Mouse (Mus musculus) kidney, adult 2 months (tissue): ENCODE data around the gene Snx13. TPM values are rescaled to one million over a fixed set of nuclear protein-coding genes. Genes with fewer than 3 reads are reported as not detected.

Experiments
- DNase-seq: peaks from one replicate; pipeline ENCODE4 v3.0.0; 2021
- H3K27ac ChIP-seq: fragments of 200-500 bp; 2 replicates; pipeline ENCODE4 v1.5.1; 2012; ENCODE audit warnings: low read depth, low read length, control low read depth, inconsistent platforms; ENCODE audit not compliant: insufficient read depth
- H3K27me3 ChIP-seq: fragments of 200-500 bp; replicated peaks from 2 replicates; pipeline ENCODE4 v1.6.1; 2012; ENCODE audit warnings: mild to moderate bottlenecking, moderate library complexity, low read length, inconsistent platforms; ENCODE audit not compliant: control insufficient read depth, insufficient read depth
- H3K36me3 ChIP-seq: fragments of 200-500 bp; 2 replicates; pipeline ENCODE4 v1.6.1; 2012; ENCODE audit warnings: mild to moderate bottlenecking, moderate library complexity, low read length, inconsistent platforms; ENCODE audit not compliant: control insufficient read depth, insufficient read depth
- H3K4me1 ChIP-seq: fragments of 200-500 bp; 2 replicates; pipeline ENCODE4 v1.6.1; 2011; ENCODE audit warnings: low read length; ENCODE audit not compliant: control insufficient read depth, insufficient read depth
- H3K4me3 ChIP-seq: fragments of 200-500 bp; 2 replicates; pipeline ENCODE4 v1.5.1; 2011; ENCODE audit warnings: mild to moderate bottlenecking, low read depth, low read length, control low read depth; ENCODE audit not compliant: insufficient read depth
- CTCF ChIP-seq: fragments of 200-500 bp; conservative IDR thresholded peaks from 2 replicates; pipeline ENCODE4 v1.5.1; 2011; ENCODE audit warnings: low read depth, mild to moderate bottlenecking, control low read depth, low read length, moderate library complexity, mixed read lengths; ENCODE audit not compliant: insufficient read depth, insufficient read length
- POLR2A ChIP-seq: fragments of 200-500 bp; IDR thresholded peaks from one replicate; pipeline ENCODE4 v1.6.1; 2011; ENCODE audit warnings: low read depth, low read length, control low read depth
- WGBS: fragments of 180-500 bp; shearing (Covaris S2); methylation state at CpG from one replicate; pipeline ENCODE4 v1.1.7; 2018; 5-methylcytosine and 5-hydroxymethylcytosine counted together
- polyA plus RNA-seq: library from polyadenylated mRNA; depleted of rRNA; stranded (reverse); fragments of >200 nt; gene quantifications from 2 replicates; pipeline ENCODE4 v1.2.3, GENCODE M21; 2012

Snx13 gene
- polyA plus RNA-seq, 1 experiment, result 9.8 TPM

GRCm38 (mm10) chr12:35063697-35064468 lies 16.9 kb downstream of the Snx13 start:
- TF ChIP-seq CTCF (no peak), POLR2A (no peak)
- Histone ChIP-seq H3K4me3 (no peak overlapping the region), H3K4me1 (0 out of 2 replicates have a peak, but pooled peaks cover 6% of the 10 kb centered on the region), H3K36me3 (no peaks in the 10 kb centered on the region), H3K27ac (no peak overlapping the region), H3K27me3 (no peaks in the 10 kb centered on the region)
- peak; percentile 16 for DNase-seq
- 35% methylated on average over 3 of the region's 3 CpGs for WGBS

DNA sequence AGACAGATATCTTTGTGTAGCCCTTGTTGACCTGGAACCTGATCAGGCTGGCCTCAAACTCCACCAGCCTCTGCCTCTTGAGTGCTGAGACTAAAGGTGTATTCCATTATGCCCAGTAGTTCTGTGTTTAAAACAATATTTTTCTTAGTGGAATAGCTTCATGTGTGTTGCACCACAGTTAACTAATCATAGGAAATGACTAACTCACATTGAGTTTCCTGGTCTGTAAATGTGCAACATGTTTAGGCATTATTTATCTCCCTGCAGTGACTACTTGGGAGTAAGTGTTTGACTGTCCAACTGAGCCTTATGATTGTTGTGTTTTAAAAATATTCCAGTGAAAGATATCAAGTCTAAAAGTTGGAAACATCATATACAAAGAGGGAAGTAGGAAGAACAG lies 20.6 kb downstream of the Snx13 start:
- no peak overlapping the region for H3K27ac ChIP-seq
- TF ChIP-seq POLR2A, result no peak
- no peak for TF ChIP-seq CTCF

DNA sequence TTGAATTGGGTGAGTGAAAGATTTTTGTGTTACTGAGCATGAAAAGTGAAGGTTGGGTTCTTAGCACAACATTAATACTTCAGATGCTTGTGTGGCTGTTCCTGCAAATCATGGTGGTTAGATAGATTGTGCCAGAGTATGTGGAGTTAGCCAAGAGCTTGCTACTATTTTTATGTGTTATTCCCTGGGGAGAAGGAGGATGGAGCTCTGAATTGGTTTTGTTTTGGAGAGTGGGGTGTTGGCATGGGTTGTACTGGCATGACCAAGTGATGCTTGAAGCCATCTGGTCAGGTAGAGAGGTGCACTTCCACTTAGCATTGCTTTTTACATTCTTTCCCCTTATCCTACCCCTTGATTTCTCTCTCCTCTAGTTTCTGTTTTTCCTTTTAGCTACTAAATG lies 24.4 kb downstream of the Snx13 start:
- TF ChIP-seq POLR2A (no peak), CTCF (no peak)
- no peaks in the 10 kb centered on the region for H3K27me3 ChIP-seq
- peaks cover 9% of the 10 kb centered on the region; the same call in 1 of the 2 replicates for H3K4me1 ChIP-seq
- H3K27ac ChIP-seq, result no peak overlapping the region
- DNase-seq, result no peak
- H3K4me3 ChIP-seq, result no peak overlapping the region
- no peaks in the 10 kb centered on the region for H3K36me3 ChIP-seq

More for the DNA sequence above, 20.6 kb downstream of the Snx13 start:
- peaks cover 6% of the 10 kb centered on the region; the same call in 1 of the 2 replicates for H3K4me1 ChIP-seq
- no peaks in the 10 kb centered on the region for H3K36me3 ChIP-seq
- H3K27me3 ChIP-seq, result no peaks in the 10 kb centered on the region
- no peak for DNase-seq
- no peak overlapping the region for H3K4me3 ChIP-seq

- Histone ChIP-seq H3K4me1 (peaks cover 4% of the 10 kb centered on the region; the same call in 1 of the 2 replicates), H3K27me3 (no peaks in the 10 kb centered on the region), H3K27ac (no peak overlapping the region), H3K36me3 (no peaks in the 10 kb centered on the region), H3K4me3 (no peak overlapping the region)
- TF ChIP-seq CTCF, result no peak
- TF ChIP-seq POLR2A, result no peak
- DNase-seq, result no peak
Observed at GRCm38 (mm10) chr12:35072178-35072577, 25.2 kb downstream of the Snx13 start.

- no peak overlapping the region for H3K4me3 ChIP-seq
- DNase-seq, result no peak
- no peak overlapping the region for H3K27ac ChIP-seq
- H3K36me3 ChIP-seq, result no peaks in the 10 kb centered on the region
- WGBS, result 75% methylated on average over 3 of the region's 3 CpGs
- TF ChIP-seq CTCF, result no peak
- TF ChIP-seq POLR2A, result no peak
- no peaks in the 10 kb centered on the region for H3K27me3 ChIP-seq
- peaks cover 4% of the 10 kb centered on the region; the same call in 1 of the 2 replicates for H3K4me1 ChIP-seq
Observed at GRCm38 (mm10) chr12:35075993-35076392, 29.0 kb downstream of the Snx13 start.

DNA sequence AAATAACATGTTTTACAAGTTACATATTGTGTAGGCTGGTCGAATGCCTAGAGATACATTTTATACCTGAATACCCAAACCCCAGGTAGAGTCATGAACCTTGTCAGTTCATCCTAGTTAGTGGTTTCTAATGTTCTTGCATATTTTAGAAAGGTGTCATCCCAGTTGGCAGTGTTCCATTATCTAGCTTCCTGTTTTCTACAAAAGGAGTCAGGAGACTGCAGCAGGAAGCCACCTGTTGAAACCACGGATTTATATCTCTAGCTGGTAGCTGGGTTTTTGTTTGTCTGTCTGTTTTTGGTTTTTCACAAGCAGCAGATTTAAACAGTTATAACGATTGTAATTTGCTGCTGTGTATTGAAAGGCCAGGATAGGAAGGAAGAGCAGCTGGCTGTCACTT lies 76.6 kb downstream of the Snx13 start:
- Histone ChIP-seq H3K27me3 (no peaks in the 10 kb centered on the region), H3K36me3 (0 out of 2 replicates have a peak, but pooled peaks cover 2% of the 10 kb centered on the region), H3K4me3 (no peak overlapping the region), H3K4me1 (no peaks in the 10 kb centered on the region), H3K27ac (no peak overlapping the region)
- TF ChIP-seq POLR2A, result no peak
- no peak for TF ChIP-seq CTCF
- WGBS, result 59% methylated on average over 3 of the region's 3 CpGs
- DNase-seq, result peak; percentile 39

DNA sequence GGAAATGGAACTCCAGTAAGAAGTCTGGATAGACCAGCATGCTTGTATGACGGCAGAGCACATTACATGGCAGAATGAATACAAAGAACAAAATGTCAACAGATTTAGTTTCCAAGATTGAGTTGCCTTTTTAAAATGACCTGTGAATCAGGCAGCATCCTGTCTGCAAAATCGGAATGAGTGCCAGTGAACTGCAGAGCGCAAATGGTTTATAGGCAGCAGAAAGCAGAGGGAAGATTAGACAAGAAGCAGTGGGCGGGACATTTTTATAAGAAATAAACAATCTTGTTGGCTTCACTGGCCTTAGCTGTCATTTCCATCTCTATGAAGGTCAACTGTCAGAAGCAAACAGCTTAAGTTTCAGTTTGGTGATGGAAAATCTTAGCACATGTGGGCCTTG lies 106.2 kb downstream of the Snx13 start:
- H3K27me3 ChIP-seq, result no peaks in the 10 kb centered on the region
- WGBS, result 64% methylated on average over 4 of the region's 4 CpGs
- TF ChIP-seq POLR2A, result no peak
- no peak for TF ChIP-seq CTCF
- no peak for DNase-seq
- H3K27ac ChIP-seq, result no peak overlapping the region
- H3K36me3 ChIP-seq, result peaks cover 5% of the 10 kb centered on the region; the same call in 1 of the 2 replicates
- H3K4me1 ChIP-seq, result no peaks in the 10 kb centered on the region
- H3K4me3 ChIP-seq, result no peak overlapping the region
